Mouse (Mus musculus) testis, adult 2 months (tissue): Measurements from ENCODE around the gene Gm10282. TPM values are rescaled to one million over a fixed set of nuclear protein-coding genes. Genes with fewer than 3 reads are reported as not detected.
A peak's percentile ranks its signal among the peaks of the same experiment; 100 is the strongest.

Experiments used
- H3K27ac ChIP-seq: fragments of 200-500 bp; 2 replicates; pipeline ENCODE4 v1.5.1; 2012; ENCODE audit warnings: low read depth, low read length; ENCODE audit not compliant: control insufficient read depth, insufficient read depth
- H3K27me3 ChIP-seq: fragments of 200-500 bp; 2 replicates; pipeline ENCODE4 v1.6.1; 2012; ENCODE audit warnings: mild to moderate bottlenecking, low read length, moderate library complexity; ENCODE audit not compliant: control insufficient read depth, insufficient read depth
- H3K36me3 ChIP-seq: fragments of 200-500 bp; 2 replicates; pipeline ENCODE4 v1.6.1; 2012; ENCODE audit warnings: mild to moderate bottlenecking, low read length; ENCODE audit not compliant: control insufficient read depth, insufficient read depth
- H3K4me1 ChIP-seq: fragments of 200-500 bp; 2 replicates; pipeline ENCODE4 v1.6.1; 2012; ENCODE audit warnings: low read length; ENCODE audit not compliant: control insufficient read depth, insufficient read depth
- H3K4me3 ChIP-seq: fragments of 200-500 bp; 2 replicates; pipeline ENCODE4 v1.5.1; 2012; ENCODE audit warnings: low read depth, mild to moderate bottlenecking, low read length, moderate library complexity, mixed read lengths; ENCODE audit not compliant: control insufficient read depth
- CTCF ChIP-seq: fragments of 200-500 bp; IDR thresholded peaks from 2 replicates; pipeline ENCODE4 v1.5.1; 2012; ENCODE audit warnings: low read depth, mild to moderate bottlenecking, inconsistent platforms, low read length, moderate library complexity; ENCODE audit not compliant: control insufficient read depth, insufficient read depth, insufficient replicate concordance
- POLR2A ChIP-seq: fragments of 200-500 bp; IDR thresholded peaks from 2 replicates; pipeline ENCODE4 v1.6.1; 2012; ENCODE audit warnings: low read depth, mild to moderate bottlenecking, inconsistent platforms, low read length, moderate library complexity; ENCODE audit not compliant: control insufficient read depth
- polyA plus RNA-seq: library from polyadenylated mRNA; depleted of rRNA; stranded (reverse); fragments of >200 nt; gene quantifications from 2 replicates; pipeline ENCODE4 v1.2.3, GENCODE M21; 2012

Gene Gm10282
- polyA plus RNA-seq, 1 experiment: 1.7 TPM

DNA sequence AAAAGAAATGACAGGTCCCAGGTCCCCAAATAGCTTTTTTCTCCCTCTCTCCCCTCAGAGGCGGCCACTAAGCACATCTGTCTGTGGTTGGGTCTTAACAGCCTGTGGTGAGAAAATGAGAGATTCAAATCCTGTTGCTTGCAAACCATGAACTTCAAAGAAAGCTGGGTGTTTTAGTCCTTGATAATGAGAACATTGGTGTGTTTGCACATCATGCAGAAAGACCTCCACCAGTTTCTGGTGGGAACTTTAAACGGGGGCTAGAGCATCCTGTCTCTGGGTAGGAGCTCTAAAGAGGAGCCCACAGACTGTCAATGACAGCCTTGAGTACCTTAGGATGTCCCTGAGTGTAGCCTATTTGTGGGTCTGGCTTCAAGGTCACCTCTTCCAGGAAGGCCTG lies 14.0 kb downstream of the Gm10282 start:
- no peak overlapping the region for H3K4me3 ChIP-seq
- no peaks in the 10 kb centered on the region for H3K4me1 ChIP-seq
- no peaks in the 10 kb centered on the region for H3K27me3 ChIP-seq
- H3K36me3 ChIP-seq: no peaks in the 10 kb centered on the region
- H3K27ac ChIP-seq: no peak overlapping the region
- TF ChIP-seq POLR2A: no peak
- TF ChIP-seq CTCF: no peak

DNA sequence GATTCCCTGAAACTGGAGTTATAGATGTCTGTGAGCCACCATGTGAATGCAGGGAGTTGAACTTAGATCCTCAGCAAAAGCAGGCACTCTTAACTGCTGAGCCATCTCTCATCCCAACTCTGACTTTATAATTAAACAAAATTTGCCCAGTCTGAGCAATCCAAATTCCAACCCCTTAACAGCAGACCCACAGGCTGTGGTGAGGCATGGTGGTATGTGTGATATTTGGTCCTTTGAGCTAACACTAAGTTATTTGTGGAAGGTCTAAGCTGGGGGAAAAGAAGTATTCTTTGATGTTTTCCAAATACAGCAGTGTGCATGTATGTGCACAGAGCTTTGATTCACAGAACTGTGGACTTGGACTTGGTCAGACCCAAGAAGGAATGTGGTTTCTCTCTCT lies 16.0 kb downstream of the Gm10282 start:
- TF ChIP-seq CTCF (no peak), POLR2A (no peak)
- Histone ChIP-seq H3K27ac (no peak overlapping the region), H3K4me1 (peaks cover 3% of the 10 kb centered on the region), H3K36me3 (no peaks in the 10 kb centered on the region), H3K4me3 (no peak overlapping the region), H3K27me3 (no peaks in the 10 kb centered on the region)

DNA sequence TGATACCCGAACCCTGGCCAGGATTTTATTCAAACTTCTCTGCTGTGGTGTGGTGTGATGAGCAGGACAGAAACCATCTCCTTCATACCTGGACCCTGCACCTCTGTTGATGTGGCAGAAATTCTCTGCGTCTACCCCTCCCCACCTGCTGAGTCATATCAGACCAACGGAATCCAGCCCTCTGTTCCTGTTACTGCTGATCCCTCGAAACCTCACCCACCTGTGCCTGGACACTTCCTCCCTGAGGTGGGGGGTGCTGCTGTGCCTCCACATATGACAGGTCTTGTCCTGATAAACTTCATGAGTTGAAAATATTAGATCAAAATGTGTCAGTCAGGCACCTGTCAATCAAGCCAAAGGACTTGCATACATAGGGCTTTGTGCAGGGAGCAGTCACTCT lies 19.8 kb downstream of the Gm10282 start:
- peak overlapping the region; percentile 94 for H3K27ac ChIP-seq
- peak overlapping the region; percentile 84 for H3K4me3 ChIP-seq
- no peak for TF ChIP-seq CTCF
- TF ChIP-seq POLR2A: no peak
- H3K4me1 ChIP-seq: peaks cover 3% of the 10 kb centered on the region
- H3K27me3 ChIP-seq: no peaks in the 10 kb centered on the region
- H3K36me3 ChIP-seq: no peaks in the 10 kb centered on the region

DNA sequence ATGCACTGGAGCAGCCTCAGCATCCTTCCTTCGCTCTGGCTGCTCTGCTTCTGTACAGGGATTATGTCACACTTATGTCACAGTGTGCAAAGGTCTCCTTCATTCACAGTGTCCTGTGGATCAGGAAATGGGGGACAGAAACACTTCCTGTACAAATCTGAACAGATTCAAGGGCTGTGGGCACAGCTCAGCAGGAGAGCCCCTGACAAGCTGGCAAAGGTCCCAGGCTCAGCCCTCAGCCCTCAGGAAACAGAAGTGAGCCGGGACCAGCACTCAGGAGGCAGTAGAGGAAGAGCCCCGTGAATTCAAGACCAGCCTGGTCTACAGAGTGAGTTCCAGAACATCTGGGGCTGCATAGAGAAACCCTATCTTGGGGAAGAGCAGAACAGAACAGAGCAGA lies 23.4 kb downstream of the Gm10282 start:
- TF ChIP-seq CTCF: no peak
- Histone ChIP-seq H3K4me1 (peaks cover 3% of the 10 kb centered on the region), H3K36me3 (no peaks in the 10 kb centered on the region), H3K27me3 (no peaks in the 10 kb centered on the region), H3K27ac (peak overlapping the region; percentile 77), H3K4me3 (peak overlapping the region; percentile 39)

DNA sequence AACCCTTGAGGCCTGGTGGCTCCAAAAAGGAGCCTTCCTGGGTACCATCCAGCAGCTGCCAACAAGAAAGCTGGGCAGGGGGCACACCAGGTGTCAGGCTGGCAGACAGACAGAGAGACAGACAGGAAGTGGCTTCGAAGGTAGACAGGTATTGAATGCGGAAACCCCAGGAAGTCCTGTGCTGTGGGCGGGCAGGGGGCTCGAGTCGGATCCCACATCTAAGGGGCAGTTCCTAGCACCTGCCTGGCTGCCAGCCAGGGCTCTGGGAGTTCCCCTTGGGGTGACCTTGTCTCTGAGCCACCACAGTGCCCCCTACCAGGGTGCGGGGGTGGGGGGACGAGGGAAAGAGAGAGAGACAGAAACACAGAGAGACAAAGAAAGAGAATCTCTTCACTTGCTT lies 25.9 kb downstream of the Gm10282 start:
- Histone ChIP-seq H3K4me3 (no peak overlapping the region), H3K27me3 (no peaks in the 10 kb centered on the region), H3K27ac (no peak overlapping the region), H3K36me3 (no peaks in the 10 kb centered on the region), H3K4me1 (peaks cover 3% of the 10 kb centered on the region; the same call in 1 of the 2 replicates)
- TF ChIP-seq POLR2A: no peak
- TF ChIP-seq CTCF: no peak

GRCm38 (mm10) chr8:72277244-72277643 lies 27.8 kb downstream of the Gm10282 start:
- Histone ChIP-seq H3K27ac (no peak overlapping the region), H3K4me1 (peaks cover 3% of the 10 kb centered on the region; the same call in 1 of the 2 replicates), H3K4me3 (no peak overlapping the region), H3K36me3 (no peaks in the 10 kb centered on the region), H3K27me3 (no peaks in the 10 kb centered on the region)
- TF ChIP-seq POLR2A (no peak), CTCF (no peak)

DNA sequence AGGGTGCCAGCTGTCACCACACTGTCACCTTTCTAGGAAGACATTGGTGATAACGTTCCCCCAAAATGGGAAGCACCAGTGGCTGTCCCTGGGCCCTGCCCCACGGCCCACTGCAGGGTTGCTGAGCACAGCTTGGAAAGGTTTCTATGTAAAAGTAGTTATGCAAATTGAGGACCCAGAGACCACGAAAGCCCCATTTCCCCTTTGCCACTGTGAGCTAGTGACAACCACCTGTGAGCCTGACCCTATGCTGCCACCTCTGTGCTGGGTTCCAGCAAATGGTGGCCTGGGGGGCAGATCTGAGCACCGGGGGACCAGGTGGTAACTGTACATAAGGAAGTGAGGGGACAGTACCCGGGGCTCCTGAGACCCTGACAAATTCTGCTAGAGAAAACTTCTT lies 31.3 kb downstream of the Gm10282 start:
- no peak overlapping the region for H3K4me3 ChIP-seq
- H3K27me3 ChIP-seq: no peaks in the 10 kb centered on the region
- H3K4me1 ChIP-seq: peaks cover 3% of the 10 kb centered on the region
- no peaks in the 10 kb centered on the region for H3K36me3 ChIP-seq
- TF ChIP-seq POLR2A: no peak
- no peak for TF ChIP-seq CTCF
- no peak overlapping the region for H3K27ac ChIP-seq
